Mouse (Mus musculus) ES-CJ7 (cell line): ENCODE measurements around the gene Zdhhc24.
A peak's percentile ranks its signal among the peaks of the same experiment; 100 is the strongest.

Experiments used
- DNase-seq: peaks from one replicate; pipeline ENCODE4 v3.0.0; 2011; ENCODE audit warnings: low read depth, low spot score

Zdhhc24 gene

GRCm38 (mm10) chr19:4878405-4879323, at the start of gene Zdhhc24:
Gene Zdhhc24, plus strand, starts transcription at chr19:4878668.
- DNase-seq: peak; percentile 98

- DNase-seq: no peak
These were observed 49.3 kb upstream of the Zdhhc24 start for GRCm38 (mm10) chr19:4829156-4829555.

GRCm38 (mm10) chr19:4833977-4834376, 44.5 kb upstream of the Zdhhc24 start:
- DNase-seq: no peak

- DNase-seq: peak; percentile 55
These were observed 42.4 kb upstream of the Zdhhc24 start for GRCm38 (mm10) chr19:4836096-4836495.

- DNase-seq: no peak
These were observed 41.4 kb upstream of the Zdhhc24 start for GRCm38 (mm10) chr19:4837049-4837448.

- no peak for DNase-seq
These were observed 39.8 kb upstream of the Zdhhc24 start for GRCm38 (mm10) chr19:4838526-4839140.

- DNase-seq: peak; percentile 98
These were observed 39.3 kb upstream of the Zdhhc24 start, which contains the start of the genes Ccs and Ccdc87 for GRCm38 (mm10) chr19:4839149-4839548. Gene Ccs, minus strand, starts transcription at chr19:4839332. Gene Ccdc87, plus strand, starts transcription at chr19:4839366.

GRCm38 (mm10) chr19:4840848-4841247, 37.6 kb upstream of the Zdhhc24 start:
- DNase-seq: no peak

- no peak for DNase-seq
These were observed 35.9 kb upstream of the Zdhhc24 start for GRCm38 (mm10) chr19:4842611-4843010.

- no peak for DNase-seq
These were observed 32.6 kb upstream of the Zdhhc24 start for GRCm38 (mm10) chr19:4845846-4846245.

- DNase-seq: peak; percentile 82
These were observed 31.0 kb upstream of the Zdhhc24 start for GRCm38 (mm10) chr19:4847490-4847889.

- peak; percentile 95 for DNase-seq
These were observed 28.7 kb upstream of the Zdhhc24 start for GRCm38 (mm10) chr19:4849800-4850199.

GRCm38 (mm10) chr19:4850281-4850680, 28.2 kb upstream of the Zdhhc24 start:
- peak; percentile 75 for DNase-seq

- DNase-seq: peak; percentile 69
These were observed 23.7 kb upstream of the Zdhhc24 start, which contains the start of gene Ctsf for GRCm38 (mm10) chr19:4854552-4855469. Gene Ctsf, plus strand, starts transcription at chr19:4855130.

- no peak for DNase-seq
These were observed 23.0 kb upstream of the Zdhhc24 start for GRCm38 (mm10) chr19:4855470-4855820.

GRCm38 (mm10) chr19:4855951-4856350, 22.5 kb upstream of the Zdhhc24 start:
- DNase-seq: no peak

- DNase-seq: no peak
These were observed 19.4 kb upstream of the Zdhhc24 start for GRCm38 (mm10) chr19:4859081-4859480.

GRCm38 (mm10) chr19:4863048-4863447, 15.4 kb upstream of the Zdhhc24 start:
- no peak for DNase-seq

GRCm38 (mm10) chr19:4865147-4865546, 13.3 kb upstream of the Zdhhc24 start:
- peak; percentile 90 for DNase-seq

- peak; percentile 54 for DNase-seq
These were observed 3.9 kb upstream of the Zdhhc24 start for GRCm38 (mm10) chr19:4874613-4875012.

GRCm38 (mm10) chr19:4876241-4876640, 2.2 kb upstream of the Zdhhc24 start:
- no peak for DNase-seq

- DNase-seq: no peak
These were observed 1.7 kb upstream of the Zdhhc24 start for GRCm38 (mm10) chr19:4876755-4877154.
